Mouse (Mus musculus) MEL (cell line): Measurements from ENCODE around the gene Acad12. TPM values are rescaled to one million over a fixed set of nuclear protein-coding genes. Genes with fewer than 3 reads are reported as not detected.

ENCODE experiments used
- DNase-seq: peaks from one replicate; pipeline ENCODE4 v3.0.0; 2011; ENCODE audit warnings: low read depth, low spot score
- H3K27ac ChIP-seq: 2 replicates; pipeline ENCODE4 v1.5.1; 2012; ENCODE audit warnings: low read depth, mild to moderate bottlenecking, control low read depth, low read length, moderate library complexity; ENCODE audit not compliant: control insufficient read depth
- H3K27me3 ChIP-seq, 2 experiments: fragments of 150-350 bp in 1 of 2; sonication (generic) in 1 of 2; 2 replicates each; pipeline ENCODE4 v1.6.1; 2012; ENCODE audit warnings: low read length in 2 of 2, mild to moderate bottlenecking in 2 of 2, improper control_type of control experiment in 1 of 2, moderate library complexity in 1 of 2; ENCODE audit not compliant: insufficient read depth in 2 of 2, control insufficient read depth in 1 of 2
- H3K36me3 ChIP-seq, 2 experiments: 2 replicates each; pipeline ENCODE4 v1.6.1; 2012 to 2014; ENCODE audit warnings: low read length in 2 of 2, improper control_type of control experiment in 1 of 2, inconsistent platforms in 1 of 2, mild to moderate bottlenecking in 1 of 2; ENCODE audit not compliant: insufficient read depth in 2 of 2, control insufficient read depth in 1 of 2
- H3K4me1 ChIP-seq, 2 experiments: fragments of 150-350 bp in 1 of 2; sonication (generic) in 1 of 2; 2 replicates each; pipeline ENCODE4 v1.6.1; 2012; ENCODE audit warnings: low read length in 2 of 2, improper control_type of control experiment in 1 of 2, mild to moderate bottlenecking in 1 of 2; ENCODE audit not compliant: insufficient read depth in 2 of 2, control insufficient read depth in 1 of 2
- H3K4me3 ChIP-seq, 2 experiments: fragments of 150-350 bp in 1 of 2; sonication (generic) in 1 of 2; 2 replicates each; pipeline ENCODE4 v1.5.1; 2012; ENCODE audit warnings: low read depth in 2 of 2, low read length in 2 of 2, mild to moderate bottlenecking in 2 of 2, moderate library complexity in 2 of 2, control low read depth in 1 of 2, improper control_type of control experiment in 1 of 2; ENCODE audit not compliant: control insufficient read depth in 1 of 2, insufficient read depth in 1 of 2
- H3K79me2 ChIP-seq: 2 replicates; pipeline ENCODE4 v1.6.1; 2012; ENCODE audit warnings: mild to moderate bottlenecking, low read length, moderate library complexity; ENCODE audit not compliant: control insufficient read depth, poor library complexity, insufficient read depth
- H3K9ac ChIP-seq: 2 replicates; pipeline ENCODE4 v1.6.1; 2012; ENCODE audit warnings: low read depth, mild to moderate bottlenecking, control low read depth, low read length, moderate library complexity; ENCODE audit not compliant: control insufficient read depth, poor library complexity, severe bottlenecking
- H3K9me3 ChIP-seq: fragments of 150-350 bp; sonication (generic); replicated peaks from 2 replicates; pipeline ENCODE4 v1.6.1; 2012; ENCODE audit warnings: mild to moderate bottlenecking, low read length, improper control_type of control experiment, moderate library complexity; ENCODE audit not compliant: insufficient read depth
- BHLHE40 ChIP-seq: IDR thresholded peaks from 2 replicates; pipeline ENCODE4 v1.6.1; 2012; ENCODE audit warnings: low read depth, mild to moderate bottlenecking, inconsistent platforms, low read length, improper control_type of control experiment, borderline replicate concordance
- CHD1 ChIP-seq: IDR thresholded peaks from 2 replicates; pipeline ENCODE4 v1.6.1; 2012; ENCODE audit warnings: low read depth, mild to moderate bottlenecking, inconsistent platforms, low read length, improper control_type of control experiment
- CHD2 ChIP-seq: IDR thresholded peaks from 2 replicates; pipeline ENCODE4 v1.6.1; 2011; ENCODE audit warnings: low read length, improper control_type of control experiment
- E2F4 ChIP-seq: IDR thresholded peaks from 2 replicates; pipeline ENCODE4 v1.6.1; 2011; ENCODE audit warnings: low read depth, low read length, improper control_type of control experiment, borderline replicate concordance
- ELF1 ChIP-seq: IDR thresholded peaks from 2 replicates; pipeline ENCODE4 v1.6.1; 2014; ENCODE audit warnings: low read depth, mild to moderate bottlenecking, inconsistent platforms, low read length, improper control_type of control experiment, moderate library complexity
- GABPA ChIP-seq: IDR thresholded peaks from 2 replicates; pipeline ENCODE4 v1.6.1; 2012; ENCODE audit warnings: low read depth, mild to moderate bottlenecking, inconsistent platforms, low read length, improper control_type of control experiment, moderate library complexity
- HCFC1 ChIP-seq: IDR thresholded peaks from 2 replicates; pipeline ENCODE4 v1.6.1; 2012; ENCODE audit warnings: low read depth, mild to moderate bottlenecking, inconsistent platforms, low read length, improper control_type of control experiment, moderate library complexity
- KAT2A ChIP-seq: conservative IDR thresholded peaks from 2 replicates; pipeline ENCODE4 v1.6.1; 2012; ENCODE audit warnings: low read depth, low read length, improper control_type of control experiment, inconsistent platforms
- MAFK ChIP-seq: IDR thresholded peaks from 2 replicates; pipeline ENCODE4 v1.6.1; 2011; ENCODE audit warnings: low read depth, mild to moderate bottlenecking, low read length, improper control_type of control experiment, borderline replicate concordance
- MAX ChIP-seq: IDR thresholded peaks from 2 replicates; pipeline ENCODE4 v1.6.1; 2011; ENCODE audit warnings: low read length, improper control_type of control experiment
- MEF2A ChIP-seq: IDR thresholded peaks from 2 replicates; pipeline ENCODE4 v1.6.1; 2014; ENCODE audit warnings: low read depth, mild to moderate bottlenecking, inconsistent platforms, low read length, improper control_type of control experiment; ENCODE audit not compliant: poor library complexity, insufficient replicate concordance, severe bottlenecking; ENCODE audit errors: extremely low read depth
- MYB ChIP-seq: IDR thresholded peaks from 2 replicates; pipeline ENCODE4 v1.6.1; 2011; ENCODE audit warnings: mild to moderate bottlenecking, low read depth, low read length, improper control_type of control experiment
- MYC ChIP-seq: IDR thresholded peaks from 2 replicates; pipeline ENCODE4 v1.6.1; 2011; ENCODE audit warnings: low read depth, mild to moderate bottlenecking, low read length, improper control_type of control experiment, moderate library complexity
- NELFE ChIP-seq: IDR thresholded peaks from 2 replicates; pipeline ENCODE4 v1.6.1; 2011; ENCODE audit warnings: low read depth, low read length, improper control_type of control experiment
- POLR2AphosphoS2 ChIP-seq: IDR thresholded peaks from 2 replicates; pipeline ENCODE4 v1.6.1; 2011; ENCODE audit warnings: low read length, improper control_type of control experiment
- RAD21 ChIP-seq: IDR thresholded peaks from 2 replicates; pipeline ENCODE4 v1.6.1; 2011; ENCODE audit warnings: mild to moderate bottlenecking, low read depth, low read length, improper control_type of control experiment
- TCF12 ChIP-seq: IDR thresholded peaks from 2 replicates; pipeline ENCODE4 v1.6.1; 2014; ENCODE audit warnings: low read depth, mild to moderate bottlenecking, inconsistent platforms, low read length, improper control_type of control experiment, moderate library complexity
- ZKSCAN1 ChIP-seq: IDR thresholded peaks from 2 replicates; pipeline ENCODE4 v1.6.1; 2012; ENCODE audit warnings: low read depth, mild to moderate bottlenecking, inconsistent platforms, low read length, improper control_type of control experiment, moderate library complexity
- polyA plus RNA-seq, 2 experiments: library from polyadenylated mRNA; stranded (reverse) in 1 of 2; unstranded in 1 of 2; fragments of >175 nt in 1 of 2; fragments of >200 nt in 1 of 2; gene quantifications; 2 replicates each; pipeline versions ENCODE4 v1.2.1 to v1.2.4; 2012; ENCODE audit warnings: low replicate concordance in 2 of 2, low read depth in 1 of 2; ENCODE audit not compliant: insufficient read length in 2 of 2, insufficient read depth in 1 of 2, missing spikeins in 1 of 2
- total RNA-seq: library from RNA; depleted of rRNA; stranded (reverse); fragments of 300-350 nt; gene quantifications from 2 replicates; pipeline ENCODE4 v1.2.3, GENCODE M21; 2012

Acad12 gene
- total and polyA plus RNA-seq, 3 experiments: 2.6 to 6.4 TPM; not detected in 1

GRCm38 (mm10) chr5:121639601-121640000 is 20.9 kb upstream of the Acad12 start (continued):
- TF ChIP-seq BHLHE40: no peak
- TF ChIP-seq MYC: no peak
- TF ChIP-seq E2F4: no peak

- no peak overlapping the region for H3K27ac ChIP-seq
- no peak overlapping the region for H3K9ac ChIP-seq
- no peak for DNase-seq
- no peaks in the 10 kb centered on the region for H3K9me3 ChIP-seq
- H3K79me2 ChIP-seq: no peaks in the 10 kb centered on the region
- no peaks in the 10 kb centered on the region for H3K36me3 ChIP-seq
- no peak overlapping the region for H3K4me3 ChIP-seq
- no peak for TF ChIP-seq MAFK
- TF ChIP-seq POLR2AphosphoS2: no peak
- TF ChIP-seq KAT2A: no peak
- TF ChIP-seq TCF12: no peak
- no peak for TF ChIP-seq BHLHE40
- no peak for TF ChIP-seq ELF1
- TF ChIP-seq HCFC1: no peak
- TF ChIP-seq MAX: no peak
- TF ChIP-seq ZKSCAN1: no peak
- TF ChIP-seq CHD2: no peak
- no peak for TF ChIP-seq NELFE
- no peaks in the 10 kb centered on the region for H3K4me1 ChIP-seq
- no peaks in the 10 kb centered on the region for H3K27me3 ChIP-seq
These were observed 18.6 kb upstream of the Acad12 start for GRCm38 (mm10) chr5:121637296-121637695.

DNA sequence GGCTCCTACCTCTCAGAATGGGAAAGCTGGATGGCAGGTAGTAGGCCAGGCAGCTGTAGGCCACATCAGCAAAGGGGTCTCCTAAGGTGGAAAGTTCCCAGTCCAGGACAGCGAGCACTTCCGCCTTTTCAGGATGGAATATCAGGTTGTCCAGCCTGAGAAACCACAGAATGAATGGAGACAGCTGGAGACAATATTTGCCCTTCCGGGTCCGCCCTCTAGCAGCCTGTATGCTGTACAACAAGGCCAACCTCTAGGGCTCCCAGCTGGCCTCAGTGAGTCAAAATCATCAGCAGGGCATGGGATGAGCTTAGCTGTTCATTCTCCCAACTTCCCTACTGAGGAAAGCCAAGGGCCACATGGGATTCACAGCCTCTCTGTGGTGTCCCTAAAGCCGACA is 15.9 kb upstream of the Acad12 start:
- Histone ChIP-seq H3K27me3 (no peaks in the 10 kb centered on the region), H3K9ac (no peak overlapping the region), H3K4me3 (no peak overlapping the region), H3K27ac (no peak overlapping the region), H3K79me2 (no peaks in the 10 kb centered on the region), H3K36me3 (no peaks in the 10 kb centered on the region; a peak in 1 of 4 replicates), H3K9me3 (no peaks in the 10 kb centered on the region), H3K4me1 (no peaks in the 10 kb centered on the region)
- TF ChIP-seq MYB (no peak), ELF1 (no peak), NELFE (no peak), CHD1 (no peak), GABPA (no peak), MEF2A (no peak), MAFK (no peak), RAD21 (no peak), E2F4 (no peak)
- no peak for DNase-seq
